Mouse (Mus musculus): ENCODE data around the gene Gm960. TPM values are rescaled to one million over a fixed set of nuclear protein-coding genes. Genes with fewer than 3 reads are reported as not detected.

Gene Gm960
- not detected for polyA plus RNA-seq (2015; fragmentation: Illumina TruSeq; extraction: RNeasy Lipid Tissue Mini Kit (QIAGEN cat#74804); ENCODE audit: insufficient read depth, low replicate concordance)

DNA sequence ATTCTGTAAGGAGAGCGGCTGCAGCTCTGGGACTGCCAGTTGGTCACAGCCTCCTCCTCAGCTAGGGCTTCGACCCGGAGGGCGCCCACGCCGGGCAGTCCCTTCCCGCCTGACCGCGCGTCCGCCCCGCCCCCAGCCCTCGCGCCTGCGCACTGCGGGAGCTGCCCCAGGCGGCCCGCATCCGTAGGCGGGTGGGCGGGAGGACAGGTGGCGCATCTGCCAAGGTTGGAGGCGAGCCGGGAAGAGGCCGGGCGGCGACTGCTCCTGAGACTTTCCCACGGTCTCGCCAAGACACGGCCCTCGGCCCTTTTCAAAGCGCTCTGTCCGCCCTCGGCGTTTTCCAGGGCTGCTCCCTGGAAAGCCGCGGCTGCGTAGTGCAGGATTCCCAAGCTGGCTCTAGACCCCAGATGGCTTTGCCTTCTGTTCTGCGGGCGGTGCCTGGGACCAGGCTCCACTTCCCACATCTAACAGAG, at the start of gene Gm960:
Gene Gm960, minus strand, starts transcription at position 464 of the 473 bp plus-strand sequence.

DNA sequence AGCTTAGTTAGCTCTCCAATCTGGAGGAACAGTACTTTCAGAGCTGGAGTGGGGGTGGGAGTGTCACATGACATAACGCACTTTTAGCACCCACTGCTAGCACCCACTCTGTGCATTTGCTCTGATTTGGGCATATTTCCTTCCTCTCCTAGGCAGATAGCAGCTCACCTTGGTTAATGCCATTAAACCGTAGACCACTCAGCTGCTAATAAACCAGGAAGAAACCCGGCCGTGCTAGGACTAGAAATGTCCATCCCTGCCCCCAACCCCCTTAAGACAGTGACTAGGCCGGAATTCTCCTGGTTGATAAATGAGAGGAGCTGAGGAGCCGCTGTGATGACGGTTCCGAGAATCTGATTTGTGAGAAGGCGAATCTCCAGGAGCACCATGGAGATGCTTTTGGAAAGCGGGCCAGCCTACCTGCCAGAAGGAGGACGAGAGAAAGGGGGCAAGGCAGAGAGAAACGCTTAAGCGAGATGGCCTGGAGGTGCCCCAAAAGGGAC, 12.7 kb upstream of the Gm960 start, which contains the start of gene Sptbn2:
Gene Sptbn2, plus strand, starts transcription at position 70 of the 503 bp plus-strand sequence.

GRCm38 (mm10) chr19:4625179-4625828, 73.2 kb downstream of the Gm960 start, which contains the start of gene Rce1:
Gene Rce1, minus strand, starts transcription at chr19:4625641.

DNA sequence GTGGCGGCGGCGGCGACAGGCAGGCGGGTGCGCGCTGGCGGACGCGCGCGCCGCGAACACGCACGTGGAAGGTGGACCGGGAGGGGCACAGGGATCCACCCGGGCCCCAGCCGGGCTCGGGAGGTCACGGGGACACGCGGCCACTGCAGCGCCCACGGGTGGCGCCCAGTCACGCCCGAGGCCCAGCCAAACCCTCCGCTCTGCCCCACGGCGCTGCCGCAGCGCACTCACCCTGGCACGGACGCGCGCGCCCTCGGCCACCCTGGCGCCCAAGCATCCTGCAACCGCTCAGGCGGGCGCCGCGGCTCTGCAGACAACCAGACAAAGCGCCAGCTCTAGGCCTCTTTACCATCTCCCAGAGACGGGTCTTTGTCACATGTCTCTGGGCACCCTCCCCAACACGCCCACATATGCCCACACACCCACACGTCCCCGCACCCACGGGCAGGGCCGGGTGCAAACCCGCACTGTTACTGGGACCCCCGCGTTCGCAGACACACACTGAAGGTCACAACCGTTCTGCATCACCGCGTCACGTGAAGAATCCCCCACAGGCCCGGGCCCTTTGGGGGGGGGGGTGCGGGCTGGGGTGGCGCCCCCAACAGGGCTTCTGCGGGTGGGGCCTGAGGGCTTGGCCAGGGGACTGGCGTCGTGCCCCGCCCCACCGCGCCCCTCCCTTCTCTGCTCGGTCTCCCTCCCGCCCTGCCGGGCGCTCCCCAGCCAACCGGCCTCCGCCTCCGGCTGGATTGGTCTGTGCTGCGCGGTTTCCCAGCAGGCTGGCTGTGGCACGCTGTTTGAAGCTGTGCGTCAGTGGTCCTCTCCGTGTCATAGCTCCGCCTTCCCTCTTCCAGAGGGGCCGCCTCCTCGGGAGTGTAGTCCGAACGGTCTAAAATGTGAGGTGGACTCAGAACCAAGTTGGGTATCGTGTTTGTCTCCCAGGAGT, 83.0 kb downstream of the Gm960 start, which contains the start of gene Lrfn4:
Gene Lrfn4, minus strand, starts transcription at position 517 of the 943 bp plus-strand sequence.

Other genes with a start within 250 kb of the Gm960 start
- gene Syt12, start 221.2 kb downstream of the Gm960 start, polyA plus RNA-seq (2015; fragmentation: Illumina TruSeq; extraction: RNeasy Lipid Tissue Mini Kit (QIAGEN cat#74804); ENCODE audit: insufficient read depth, low replicate concordance) = 0.76 TPM
- not detected for gene 2010003K11Rik, start 200.1 kb downstream of the Gm960 start, polyA plus RNA-seq (2015; fragmentation: Illumina TruSeq; extraction: RNeasy Lipid Tissue Mini Kit (QIAGEN cat#74804); ENCODE audit: insufficient read depth, low replicate concordance)
- 0.91 TPM for gene Pcx, start 188.2 kb downstream of the Gm960 start, polyA plus RNA-seq (2015; fragmentation: Illumina TruSeq; extraction: RNeasy Lipid Tissue Mini Kit (QIAGEN cat#74804); ENCODE audit: insufficient read depth, low replicate concordance)
- 0.07 TPM for gene Lrfn4, start 83.0 kb downstream of the Gm960 start, polyA plus RNA-seq (2015; fragmentation: Illumina TruSeq; extraction: RNeasy Lipid Tissue Mini Kit (QIAGEN cat#74804); ENCODE audit: insufficient read depth, low replicate concordance)
- gene Rce1, start 73.0 kb downstream of the Gm960 start, polyA plus RNA-seq (2015; fragmentation: Illumina TruSeq; extraction: RNeasy Lipid Tissue Mini Kit (QIAGEN cat#74804); ENCODE audit: insufficient read depth, low replicate concordance) = 27.0 TPM
- gene Sptbn2, start 12.5 kb upstream of the Gm960 start, polyA plus RNA-seq (2015; fragmentation: Illumina TruSeq; extraction: RNeasy Lipid Tissue Mini Kit (QIAGEN cat#74804); ENCODE audit: insufficient read depth, low replicate concordance) = 0.07 TPM
- 22.5 TPM for gene Rbm4b, start 57.8 kb upstream of the Gm960 start, polyA plus RNA-seq (2015; fragmentation: Illumina TruSeq; extraction: RNeasy Lipid Tissue Mini Kit (QIAGEN cat#74804); ENCODE audit: insufficient read depth, low replicate concordance)
- gene Rbm4, start 95.2 kb upstream of the Gm960 start, polyA plus RNA-seq (2015; fragmentation: Illumina TruSeq; extraction: RNeasy Lipid Tissue Mini Kit (QIAGEN cat#74804); ENCODE audit: insufficient read depth, low replicate concordance) = 37.4 TPM
- gene Gm21992, start 112.9 kb upstream of the Gm960 start, polyA plus RNA-seq (2015; fragmentation: Illumina TruSeq; extraction: RNeasy Lipid Tissue Mini Kit (QIAGEN cat#74804); ENCODE audit: insufficient read depth, low replicate concordance) = 33.4 TPM
- gene Rbm14, start 113.0 kb upstream of the Gm960 start, polyA plus RNA-seq (2015; fragmentation: Illumina TruSeq; extraction: RNeasy Lipid Tissue Mini Kit (QIAGEN cat#74804); ENCODE audit: insufficient read depth, low replicate concordance) = 20.5 TPM
- 16.5 TPM for gene Ccs, start 140.7 kb upstream of the Gm960 start, polyA plus RNA-seq (2015; fragmentation: Illumina TruSeq; extraction: RNeasy Lipid Tissue Mini Kit (QIAGEN cat#74804); ENCODE audit: insufficient read depth, low replicate concordance)
- 0.07 TPM for gene Ccdc87, start 140.7 kb upstream of the Gm960 start, polyA plus RNA-seq (2015; fragmentation: Illumina TruSeq; extraction: RNeasy Lipid Tissue Mini Kit (QIAGEN cat#74804); ENCODE audit: insufficient read depth, low replicate concordance)
- 10.2 TPM for gene Ctsf, start 156.5 kb upstream of the Gm960 start, polyA plus RNA-seq (2015; fragmentation: Illumina TruSeq; extraction: RNeasy Lipid Tissue Mini Kit (QIAGEN cat#74804); ENCODE audit: insufficient read depth, low replicate concordance)
- not detected for gene Actn3, start 179.2 kb upstream of the Gm960 start, polyA plus RNA-seq (2015; fragmentation: Illumina TruSeq; extraction: RNeasy Lipid Tissue Mini Kit (QIAGEN cat#74804); ENCODE audit: insufficient read depth, low replicate concordance)
- 17.8 TPM for gene Zdhhc24, start 180.0 kb upstream of the Gm960 start, polyA plus RNA-seq (2015; fragmentation: Illumina TruSeq; extraction: RNeasy Lipid Tissue Mini Kit (QIAGEN cat#74804); ENCODE audit: insufficient read depth, low replicate concordance)
- gene Bbs1, start 208.0 kb upstream of the Gm960 start, polyA plus RNA-seq (2015; fragmentation: Illumina TruSeq; extraction: RNeasy Lipid Tissue Mini Kit (QIAGEN cat#74804); ENCODE audit: insufficient read depth, low replicate concordance) = 1.2 TPM
- 28.7 TPM for gene Dpp3, start 229.6 kb upstream of the Gm960 start, polyA plus RNA-seq (2015; fragmentation: Illumina TruSeq; extraction: RNeasy Lipid Tissue Mini Kit (QIAGEN cat#74804); ENCODE audit: insufficient read depth, low replicate concordance)
- 0.64 TPM for gene Peli3, start 244.5 kb upstream of the Gm960 start, polyA plus RNA-seq (2015; fragmentation: Illumina TruSeq; extraction: RNeasy Lipid Tissue Mini Kit (QIAGEN cat#74804); ENCODE audit: insufficient read depth, low replicate concordance)